Mouse (Mus musculus) MEL (cell line): ENCODE measurements at regions not wholly inside any gene's neighbourhood (a gene's known extent, or its start where the extent isn't known, plus 50 kb on each side); places are given as distances from the start of the nearest gene placed in this dataset.
"Not testable (repeated sequence)": the region's sequence is repeated elsewhere in the genome, so short reads cannot be mapped to it uniquely, and the experiment has no call there.

Source experiments
- DNase-seq: peaks from one replicate; pipeline ENCODE4 v3.0.0; 2011; ENCODE audit warnings: low read depth, low spot score
- H3K27ac ChIP-seq: 2 replicates; pipeline ENCODE4 v1.5.1; 2012; ENCODE audit warnings: low read depth, mild to moderate bottlenecking, control low read depth, low read length, moderate library complexity; ENCODE audit not compliant: control insufficient read depth
- H3K27me3 ChIP-seq, 2 experiments: fragments of 150-350 bp in 1 of 2; sonication (generic) in 1 of 2; 2 replicates each; pipeline ENCODE4 v1.6.1; 2012; ENCODE audit warnings: low read length in 2 of 2, mild to moderate bottlenecking in 2 of 2, improper control_type of control experiment in 1 of 2, moderate library complexity in 1 of 2; ENCODE audit not compliant: insufficient read depth in 2 of 2, control insufficient read depth in 1 of 2
- H3K36me3 ChIP-seq, 2 experiments: 2 replicates each; pipeline ENCODE4 v1.6.1; 2012 to 2014; ENCODE audit warnings: low read length in 2 of 2, improper control_type of control experiment in 1 of 2, inconsistent platforms in 1 of 2, mild to moderate bottlenecking in 1 of 2; ENCODE audit not compliant: insufficient read depth in 2 of 2, control insufficient read depth in 1 of 2
- H3K4me1 ChIP-seq, 2 experiments: fragments of 150-350 bp in 1 of 2; sonication (generic) in 1 of 2; 2 replicates each; pipeline ENCODE4 v1.6.1; 2012; ENCODE audit warnings: low read length in 2 of 2, improper control_type of control experiment in 1 of 2, mild to moderate bottlenecking in 1 of 2; ENCODE audit not compliant: insufficient read depth in 2 of 2, control insufficient read depth in 1 of 2
- H3K4me3 ChIP-seq, 2 experiments: fragments of 150-350 bp in 1 of 2; sonication (generic) in 1 of 2; 2 replicates each; pipeline ENCODE4 v1.5.1; 2012; ENCODE audit warnings: low read depth in 2 of 2, low read length in 2 of 2, mild to moderate bottlenecking in 2 of 2, moderate library complexity in 2 of 2, control low read depth in 1 of 2, improper control_type of control experiment in 1 of 2; ENCODE audit not compliant: control insufficient read depth in 1 of 2, insufficient read depth in 1 of 2
- H3K79me2 ChIP-seq: 2 replicates; pipeline ENCODE4 v1.6.1; 2012; ENCODE audit warnings: mild to moderate bottlenecking, low read length, moderate library complexity; ENCODE audit not compliant: control insufficient read depth, poor library complexity, insufficient read depth
- H3K9ac ChIP-seq: 2 replicates; pipeline ENCODE4 v1.6.1; 2012; ENCODE audit warnings: low read depth, mild to moderate bottlenecking, control low read depth, low read length, moderate library complexity; ENCODE audit not compliant: control insufficient read depth, poor library complexity, severe bottlenecking
- H3K9me3 ChIP-seq: fragments of 150-350 bp; sonication (generic); replicated peaks from 2 replicates; pipeline ENCODE4 v1.6.1; 2012; ENCODE audit warnings: mild to moderate bottlenecking, low read length, improper control_type of control experiment, moderate library complexity; ENCODE audit not compliant: insufficient read depth
- EP300 ChIP-seq, 2 experiments: IDR thresholded peaks; 2 replicates each; pipeline ENCODE4 v1.6.1; 2011; ENCODE audit warnings: improper control_type of control experiment in 2 of 2, low read length in 2 of 2, low read depth in 1 of 2, mild to moderate bottlenecking in 1 of 2
- ETS1 ChIP-seq: IDR thresholded peaks from 2 replicates; pipeline ENCODE4 v1.6.1; 2012; ENCODE audit warnings: low read depth, mild to moderate bottlenecking, inconsistent platforms, low read length, improper control_type of control experiment, moderate library complexity
- GATA1 ChIP-seq: IDR thresholded peaks from 2 replicates; pipeline ENCODE4 v1.6.1; 2011; ENCODE audit warnings: low read depth, low read length, improper control_type of control experiment
- HCFC1 ChIP-seq: IDR thresholded peaks from 2 replicates; pipeline ENCODE4 v1.6.1; 2012; ENCODE audit warnings: low read depth, mild to moderate bottlenecking, inconsistent platforms, low read length, improper control_type of control experiment, moderate library complexity
- KAT2A ChIP-seq: conservative IDR thresholded peaks from 2 replicates; pipeline ENCODE4 v1.6.1; 2012; ENCODE audit warnings: low read depth, low read length, improper control_type of control experiment, inconsistent platforms
- MAFK ChIP-seq: IDR thresholded peaks from 2 replicates; pipeline ENCODE4 v1.6.1; 2011; ENCODE audit warnings: low read depth, mild to moderate bottlenecking, low read length, improper control_type of control experiment, borderline replicate concordance
- MAX ChIP-seq: IDR thresholded peaks from 2 replicates; pipeline ENCODE4 v1.6.1; 2011; ENCODE audit warnings: low read length, improper control_type of control experiment
- MAZ ChIP-seq: IDR thresholded peaks from 2 replicates; pipeline ENCODE4 v1.6.1; 2012; ENCODE audit warnings: low read depth, mild to moderate bottlenecking, inconsistent platforms, low read length, improper control_type of control experiment
- MXI1 ChIP-seq: IDR thresholded peaks from 2 replicates; pipeline ENCODE4 v1.6.1; 2011; ENCODE audit warnings: mild to moderate bottlenecking, low read depth, low read length, improper control_type of control experiment
- MYB ChIP-seq: IDR thresholded peaks from 2 replicates; pipeline ENCODE4 v1.6.1; 2011; ENCODE audit warnings: mild to moderate bottlenecking, low read depth, low read length, improper control_type of control experiment
- POLR2AphosphoS2 ChIP-seq: IDR thresholded peaks from 2 replicates; pipeline ENCODE4 v1.6.1; 2011; ENCODE audit warnings: low read length, improper control_type of control experiment
- POLR2AphosphoS5 ChIP-seq: IDR thresholded peaks from 2 replicates; pipeline ENCODE4 v1.6.1; 2012; ENCODE audit warnings: low read depth, borderline replicate concordance, mild to moderate bottlenecking, inconsistent platforms, low read length, moderate library complexity, mixed read lengths
- RCOR1 ChIP-seq: IDR thresholded peaks from 2 replicates; pipeline ENCODE4 v1.6.1; 2012; ENCODE audit warnings: low read depth, mild to moderate bottlenecking, inconsistent platforms, low read length, improper control_type of control experiment
- SIN3A ChIP-seq: IDR thresholded peaks from 2 replicates; pipeline ENCODE4 v1.6.1; 2012; ENCODE audit warnings: low read length, improper control_type of control experiment, inconsistent platforms
- SMC3 ChIP-seq: IDR thresholded peaks from 2 replicates; pipeline ENCODE4 v1.6.1; 2011; ENCODE audit warnings: low read depth, low read length, improper control_type of control experiment
- TCF12 ChIP-seq: IDR thresholded peaks from 2 replicates; pipeline ENCODE4 v1.6.1; 2014; ENCODE audit warnings: low read depth, mild to moderate bottlenecking, inconsistent platforms, low read length, improper control_type of control experiment, moderate library complexity
- ZNF384 ChIP-seq: IDR thresholded peaks from 2 replicates; pipeline ENCODE4 v1.6.1; 2012; ENCODE audit warnings: low read depth, mild to moderate bottlenecking, inconsistent platforms, low read length, improper control_type of control experiment

DNA sequence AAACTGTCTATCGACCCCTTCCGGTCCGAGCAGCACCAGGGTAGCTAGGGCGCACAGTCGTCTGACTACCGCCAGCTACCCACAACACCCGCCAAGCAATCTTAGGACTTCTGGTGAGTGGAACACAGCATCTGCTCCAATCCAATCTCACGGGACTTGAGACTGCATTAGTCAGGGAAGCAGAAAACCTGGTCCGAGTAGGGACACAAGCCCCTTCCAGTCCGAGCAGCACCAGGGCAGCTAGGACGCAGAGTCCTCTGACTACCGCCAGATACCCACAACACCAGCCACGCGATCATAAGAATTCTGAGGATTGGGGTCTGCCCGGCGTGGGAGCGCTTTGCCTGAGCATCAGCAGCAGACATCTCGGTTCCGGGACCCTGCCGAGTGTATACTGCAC lies 79.6 kb downstream of the Gm10715 start:
- H3K27me3 ChIP-seq, H3K4me1 ChIP-seq, DNase-seq, H3K4me3 ChIP-seq, H3K79me2 ChIP-seq, H3K9ac ChIP-seq, H3K36me3 ChIP-seq, H3K9me3 ChIP-seq, H3K27ac ChIP-seq: not testable (repeated sequence)

DNA sequence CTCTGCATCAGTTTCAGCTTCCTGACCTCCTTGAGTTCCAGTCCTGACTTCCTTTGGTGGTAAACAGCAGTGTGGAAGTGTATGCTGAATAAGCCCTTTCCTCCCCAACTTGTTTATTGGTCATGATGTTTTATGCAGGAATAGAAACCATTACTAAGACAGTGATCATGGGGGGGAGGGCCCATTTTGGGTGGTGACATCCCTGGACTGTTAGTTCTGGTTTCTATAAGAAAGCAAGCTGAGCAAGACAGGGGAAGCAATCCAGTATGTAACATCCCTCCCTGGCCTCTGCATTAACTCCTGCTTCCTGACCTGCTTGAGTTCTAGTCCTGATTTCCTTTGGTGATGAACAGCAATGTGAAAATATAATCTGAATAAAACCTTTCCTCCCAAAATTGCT lies 124.5 kb downstream of the Gm10715 start:
- TF ChIP-seq MAFK (no peak), KAT2A (no peak)
- TF ChIP-seq, all 39 proteins: peak for 0
- no peaks in the 10 kb centered on the region for H3K27me3 ChIP-seq
- no peak overlapping the region for H3K4me3 ChIP-seq
- no peaks in the 10 kb centered on the region for H3K79me2 ChIP-seq
- H3K27ac ChIP-seq: no peak overlapping the region
- H3K9ac ChIP-seq: no peak overlapping the region
- H3K36me3 ChIP-seq: no peaks in the 10 kb centered on the region
- DNase-seq: no peak
- H3K9me3 ChIP-seq: no peaks in the 10 kb centered on the region
- no peaks in the 10 kb centered on the region for H3K4me1 ChIP-seq

DNA sequence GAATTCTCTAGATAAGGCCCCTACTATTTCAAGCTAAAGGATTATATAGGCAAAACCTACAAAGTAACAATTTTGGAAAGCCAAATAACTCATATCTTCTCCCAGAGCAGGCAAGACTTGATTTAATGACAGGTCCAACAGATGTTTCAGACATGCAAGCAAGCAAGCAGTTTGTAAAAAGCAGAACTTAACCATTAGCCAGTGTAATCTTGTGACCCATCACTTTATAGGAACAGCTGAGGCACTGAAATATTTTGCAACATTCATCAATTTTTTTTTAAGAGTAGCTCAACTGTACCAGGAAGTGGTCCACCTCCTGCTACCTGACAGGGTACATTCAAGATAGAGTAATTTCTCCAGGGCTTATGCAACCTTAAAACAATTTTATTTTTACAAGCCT lies 147.7 kb downstream of the Gm10715 start:
- TF ChIP-seq SMC3 (no peak), HCFC1 (no peak), MAFK (peak; percentile 20; the same call in 1 of the 2 replicates), TCF12 (0 out of 2 replicates have a peak, but pooled peaks have one; percentile 36), EP300 (IDR thresholded peaks at IDR 0.05; ENCODE audit: low read depth in 1 of 2, low read length in 2 of 2) (peak; percentile 65 to 67), GATA1 (peak; percentile 41; the same call in 1 of the 2 replicates), MYB (peak; percentile 37; the same call in 1 of the 2 replicates), POLR2AphosphoS5 (no peak), POLR2AphosphoS2 (no peak), SIN3A (peak; percentile 30; the same call in 1 of the 2 replicates), ETS1 (peak; percentile 87), ZNF384 (peak; percentile 46; the same call in 1 of the 2 replicates), RCOR1 (peak; percentile 40; the same call in 1 of the 2 replicates), MAX (peak; percentile 15; the same call in 1 of the 2 replicates), MXI1 (no peak), MAZ (no peak)
- DNase-seq: peak; percentile 71
- Histone ChIP-seq H3K4me1 (no peaks in the 10 kb centered on the region), H3K27me3 (no peaks in the 10 kb centered on the region), H3K36me3 (no peaks in the 10 kb centered on the region), H3K79me2 (no peaks in the 10 kb centered on the region), H3K9ac (no peak overlapping the region), H3K4me3 (no peak overlapping the region), H3K27ac (no peak overlapping the region), H3K9me3 (no peaks in the 10 kb centered on the region)
